Mouse (Mus musculus): ENCODE data around the gene Myom1. TPM values are rescaled to one million over a fixed set of nuclear protein-coding genes. Genes with fewer than 3 reads are reported as not detected.
"Not testable (repeated sequence)": the region's sequence is repeated elsewhere in the genome, so short reads cannot be mapped to it uniquely, and the experiment has no call there.

Myom1 gene
- 0.85 and 1.3 TPM in 2 replicates for polyA plus RNA-seq (2014; fragmentation: Nextera tagmentation; extraction: Ambion mirVana)

DNA sequence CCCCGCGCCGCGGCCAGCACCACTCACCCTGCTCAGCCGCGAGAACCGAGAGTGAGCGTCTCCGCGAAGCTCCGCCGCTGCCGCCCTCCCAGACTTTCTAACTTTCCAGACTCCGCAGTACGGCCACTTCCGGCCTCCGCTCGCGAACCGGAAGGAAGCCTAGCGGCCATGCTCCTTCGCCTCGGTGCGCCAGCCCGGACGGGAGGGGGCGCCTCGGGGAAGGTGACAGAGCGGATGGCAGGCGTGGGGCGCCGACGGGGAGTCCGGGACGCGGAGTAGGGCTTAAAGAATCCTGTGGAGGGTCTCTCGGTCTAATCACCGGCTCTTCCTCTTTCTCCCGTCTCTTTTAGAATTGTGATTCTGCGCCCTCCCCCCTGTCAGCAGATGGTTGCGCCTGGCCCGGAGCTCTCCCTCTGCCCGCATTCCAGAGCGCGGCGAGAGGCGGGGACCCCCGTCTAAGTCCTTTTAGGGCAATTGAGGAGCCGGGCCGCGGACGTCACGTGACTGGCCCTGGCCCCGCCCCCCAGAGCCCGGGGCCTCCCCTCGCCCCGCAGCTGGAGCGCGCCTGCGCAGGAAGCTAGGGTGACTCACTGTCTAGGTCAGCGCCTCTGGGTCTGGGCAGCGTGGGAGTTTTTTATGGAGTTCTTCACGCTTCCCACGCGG is at the start of gene Myom1:
TSS of gene Myom1 (plus strand) at position 553 of the 663 bp plus-strand sequence.
- Histone ChIP-seq H3K4me3 (replicated peaks; ENCODE audit: low read depth, low read length) (peak within 1 kb of the TSS; percentile 85), H3K9me3 (ENCODE audit: control insufficient read depth, low read length) (no peaks in the 10 kb centered on the region), H3K36me3 (ENCODE audit: control insufficient read depth, insufficient read depth, low read length) (no peaks in the 10 kb centered on the region), H3K9ac (replicated peaks; ENCODE audit: low read length) (peak within 1 kb of the TSS; percentile 76), H3K27ac (replicated peaks; ENCODE audit: low read depth, low read length) (peak within 1 kb of the TSS; percentile 96), H3K27me3 (ENCODE audit: control insufficient read depth, insufficient read depth, low read length) (no peaks in the 10 kb centered on the region), H3K4me1 (ENCODE audit: control insufficient read depth, insufficient read depth, low read length) (peaks cover 6% of the 10 kb centered on the region; the same call in 1 of the 2 replicates), H3K4me2 (ENCODE audit: low read length) (peak within 1 kb of the TSS; percentile 80)
- ATAC-seq (ENCODE audit: low FRiP score, low TSS enrichment) = peak; percentile 97
- under 1% methylated on average over 64 of the region's 65 CpGs for WGBS
- peak; percentile 98 for DNase-seq

- H3K4me3 ChIP-seq (replicated peaks; ENCODE audit: low read depth, low read length); H3K4me2 ChIP-seq (ENCODE audit: low read length); H3K36me3 ChIP-seq (ENCODE audit: control insufficient read depth, insufficient read depth, low read length); H3K4me1 ChIP-seq (ENCODE audit: control insufficient read depth, insufficient read depth, low read length); H3K27me3 ChIP-seq (ENCODE audit: control insufficient read depth, insufficient read depth, low read length); H3K9ac ChIP-seq (replicated peaks; ENCODE audit: low read length); H3K27ac ChIP-seq (replicated peaks; ENCODE audit: low read depth, low read length); H3K9me3 ChIP-seq (ENCODE audit: control insufficient read depth, low read length): not testable (repeated sequence)
- DNase-seq (peak; percentile 46), ATAC-seq (ENCODE audit: low FRiP score, low TSS enrichment) (peak; percentile 100)
- WGBS = 85% methylated on average over 13 of the region's 13 CpGs
These were observed 38.9 kb upstream of the Myom1 start for GRCm38 (mm10) chr17:70963546-70963945.

- no peaks in the 10 kb centered on the region for H3K27me3 ChIP-seq (ENCODE audit: control insufficient read depth, insufficient read depth, low read length)
- no peak overlapping the region for H3K9ac ChIP-seq (replicated peaks; ENCODE audit: low read length)
- no peak for ATAC-seq (ENCODE audit: low FRiP score, low TSS enrichment)
- WGBS = 76% methylated on average over 2 of the region's 2 CpGs
- H3K4me1 ChIP-seq (ENCODE audit: control insufficient read depth, insufficient read depth, low read length) = 0 out of 2 replicates have a peak, but pooled peaks cover 2% of the 10 kb centered on the region
- H3K4me3 ChIP-seq (replicated peaks; ENCODE audit: low read depth, low read length) = no peak overlapping the region
- no peak overlapping the region for H3K27ac ChIP-seq (replicated peaks; ENCODE audit: low read depth, low read length)
- no peaks in the 10 kb centered on the region for H3K36me3 ChIP-seq (ENCODE audit: control insufficient read depth, insufficient read depth, low read length)
- H3K9me3 ChIP-seq (ENCODE audit: control insufficient read depth, low read length) = no peaks in the 10 kb centered on the region
- H3K4me2 ChIP-seq (ENCODE audit: low read length) = no peak overlapping the region
- DNase-seq = no peak
These were observed 37.2 kb upstream of the Myom1 start for GRCm38 (mm10) chr17:70965281-70965680.

- Histone ChIP-seq H3K9ac (replicated peaks; ENCODE audit: low read length) (no peak overlapping the region), H3K9me3 (ENCODE audit: control insufficient read depth, low read length) (no peaks in the 10 kb centered on the region), H3K27me3 (ENCODE audit: control insufficient read depth, insufficient read depth, low read length) (no peaks in the 10 kb centered on the region), H3K36me3 (ENCODE audit: control insufficient read depth, insufficient read depth, low read length) (no peaks in the 10 kb centered on the region), H3K27ac (replicated peaks; ENCODE audit: low read depth, low read length) (no peak overlapping the region), H3K4me3 (replicated peaks; ENCODE audit: low read depth, low read length) (no peak overlapping the region), H3K4me2 (ENCODE audit: low read length) (no peak overlapping the region), H3K4me1 (ENCODE audit: control insufficient read depth, insufficient read depth, low read length) (0 out of 2 replicates have a peak, but pooled peaks cover 2% of the 10 kb centered on the region)
- DNase-seq = no peak
- no peak for ATAC-seq (ENCODE audit: low FRiP score, low TSS enrichment)
- 96% methylated on average over 7 of the region's 7 CpGs for WGBS
These were observed 36.3 kb upstream of the Myom1 start for GRCm38 (mm10) chr17:70966126-70966525.

- Histone ChIP-seq H3K9ac (replicated peaks; ENCODE audit: low read length) (no peak overlapping the region), H3K4me2 (ENCODE audit: low read length) (peak overlapping the region; percentile 12; the same call in 1 of the 2 replicates), H3K27ac (replicated peaks; ENCODE audit: low read depth, low read length) (no peak overlapping the region), H3K36me3 (ENCODE audit: control insufficient read depth, insufficient read depth, low read length) (no peaks in the 10 kb centered on the region), H3K4me1 (ENCODE audit: control insufficient read depth, insufficient read depth, low read length) (0 out of 2 replicates have a peak, but pooled peaks cover 2% of the 10 kb centered on the region), H3K9me3 (ENCODE audit: control insufficient read depth, low read length) (no peaks in the 10 kb centered on the region), H3K27me3 (ENCODE audit: control insufficient read depth, insufficient read depth, low read length) (no peaks in the 10 kb centered on the region), H3K4me3 (replicated peaks; ENCODE audit: low read depth, low read length) (no peak overlapping the region)
- DNase-seq (peak; percentile 30), ATAC-seq (ENCODE audit: low FRiP score, low TSS enrichment) (no peak)
- 5% methylated on average over 9 of the region's 9 CpGs for WGBS
These were observed 35.2 kb upstream of the Myom1 start for GRCm38 (mm10) chr17:70967191-70967590.

- Histone ChIP-seq H3K27me3 (ENCODE audit: control insufficient read depth, insufficient read depth, low read length) (no peaks in the 10 kb centered on the region), H3K36me3 (ENCODE audit: control insufficient read depth, insufficient read depth, low read length) (no peaks in the 10 kb centered on the region), H3K27ac (replicated peaks; ENCODE audit: low read depth, low read length) (no peak overlapping the region), H3K4me1 (ENCODE audit: control insufficient read depth, insufficient read depth, low read length) (0 out of 2 replicates have a peak, but pooled peaks cover 2% of the 10 kb centered on the region), H3K4me3 (replicated peaks; ENCODE audit: low read depth, low read length) (no peak overlapping the region), H3K9me3 (ENCODE audit: control insufficient read depth, low read length) (no peaks in the 10 kb centered on the region), H3K9ac (replicated peaks; ENCODE audit: low read length) (no peak overlapping the region), H3K4me2 (ENCODE audit: low read length) (no peak overlapping the region)
- 40% methylated on average over 12 of the region's 12 CpGs for WGBS
- peak; percentile 11 for DNase-seq
- no peak for ATAC-seq (ENCODE audit: low FRiP score, low TSS enrichment)
These were observed 34.8 kb upstream of the Myom1 start for GRCm38 (mm10) chr17:70967646-70968045.

DNA sequence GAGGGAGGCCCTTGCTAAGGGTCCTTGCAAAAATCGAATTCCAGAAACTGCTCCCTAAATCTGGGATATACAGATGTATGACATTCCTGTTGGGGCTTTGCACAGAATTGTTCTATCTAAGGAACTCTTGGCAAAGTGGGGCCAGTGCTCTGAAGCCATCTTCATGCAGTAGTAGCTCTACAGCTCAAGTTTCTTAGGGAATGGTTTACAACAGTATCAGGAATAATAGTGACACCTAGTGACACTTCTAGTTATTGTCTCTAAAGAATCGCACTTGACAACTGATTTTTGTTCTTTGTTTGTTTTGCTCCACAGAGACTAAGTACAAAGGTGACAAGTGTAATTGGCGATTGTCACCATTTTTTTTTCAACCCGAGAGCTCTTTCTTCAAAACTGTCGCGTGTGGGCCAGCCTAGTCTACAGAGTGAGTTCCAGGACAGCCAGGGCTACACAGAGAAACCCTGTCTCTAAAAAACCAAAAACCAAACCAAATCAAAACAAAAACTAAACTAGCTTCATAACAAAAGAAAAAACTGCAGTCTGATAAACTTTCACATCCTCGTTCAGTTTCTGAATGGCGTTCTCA is 33.7 kb upstream of the Myom1 start:
- Histone ChIP-seq H3K4me1 (ENCODE audit: control insufficient read depth, insufficient read depth, low read length) (0 out of 2 replicates have a peak, but pooled peaks cover 2% of the 10 kb centered on the region), H3K4me3 (replicated peaks; ENCODE audit: low read depth, low read length) (no peak overlapping the region), H3K9me3 (ENCODE audit: control insufficient read depth, low read length) (no peaks in the 10 kb centered on the region), H3K27ac (replicated peaks; ENCODE audit: low read depth, low read length) (no peak overlapping the region), H3K4me2 (ENCODE audit: low read length) (no peak overlapping the region), H3K27me3 (ENCODE audit: control insufficient read depth, insufficient read depth, low read length) (no peaks in the 10 kb centered on the region), H3K36me3 (ENCODE audit: control insufficient read depth, insufficient read depth, low read length) (peaks cover 8% of the 10 kb centered on the region), H3K9ac (replicated peaks; ENCODE audit: low read length) (no peak overlapping the region)
- WGBS = 33% methylated on average over 8 of the region's 8 CpGs
- DNase-seq (peak; percentile 86), ATAC-seq (ENCODE audit: low FRiP score, low TSS enrichment) (peak; percentile 48; the same call in 1 of the 2 replicates)

DNA sequence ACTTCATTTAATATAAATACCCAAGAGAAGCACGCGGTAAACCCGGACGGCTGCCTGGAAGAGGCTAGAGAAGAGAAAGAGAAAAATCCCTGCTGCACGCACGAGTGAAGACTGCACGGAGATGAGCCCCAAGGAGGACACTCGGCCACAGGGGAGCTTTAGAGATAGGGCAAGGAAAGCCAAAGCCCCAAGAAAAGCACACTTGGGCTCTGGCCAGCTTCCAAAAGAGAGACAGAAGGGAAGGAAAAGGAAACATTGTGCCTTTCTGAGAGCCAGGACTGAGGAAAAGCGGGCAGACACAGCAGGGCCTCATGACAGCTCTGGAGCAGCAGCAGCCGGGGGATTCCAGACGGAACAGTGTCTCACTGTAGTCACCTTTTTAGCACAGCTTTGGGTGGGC is 31.2 kb upstream of the Myom1 start:
- ATAC-seq (ENCODE audit: low FRiP score, low TSS enrichment) (no peak), DNase-seq (peak; percentile 20)
- WGBS = 52% methylated on average over 11 of the region's 11 CpGs
- Histone ChIP-seq H3K4me2 (ENCODE audit: low read length) (no peak overlapping the region), H3K9ac (replicated peaks; ENCODE audit: low read length) (no peak overlapping the region), H3K4me3 (replicated peaks; ENCODE audit: low read depth, low read length) (no peak overlapping the region), H3K4me1 (ENCODE audit: control insufficient read depth, insufficient read depth, low read length) (0 out of 2 replicates have a peak, but pooled peaks cover 2% of the 10 kb centered on the region), H3K9me3 (ENCODE audit: control insufficient read depth, low read length) (no peaks in the 10 kb centered on the region), H3K27me3 (ENCODE audit: control insufficient read depth, insufficient read depth, low read length) (no peaks in the 10 kb centered on the region), H3K36me3 (ENCODE audit: control insufficient read depth, insufficient read depth, low read length) (peaks cover 31% of the 10 kb centered on the region), H3K27ac (replicated peaks; ENCODE audit: low read depth, low read length) (no peak overlapping the region)

- Histone ChIP-seq H3K27ac (replicated peaks; ENCODE audit: low read depth, low read length) (no peak overlapping the region), H3K4me3 (replicated peaks; ENCODE audit: low read depth, low read length) (no peak overlapping the region), H3K9me3 (ENCODE audit: control insufficient read depth, low read length) (no peaks in the 10 kb centered on the region), H3K9ac (replicated peaks; ENCODE audit: low read length) (no peak overlapping the region), H3K36me3 (ENCODE audit: control insufficient read depth, insufficient read depth, low read length) (peaks cover 39% of the 10 kb centered on the region), H3K4me2 (ENCODE audit: low read length) (no peak overlapping the region), H3K27me3 (ENCODE audit: control insufficient read depth, insufficient read depth, low read length) (no peaks in the 10 kb centered on the region), H3K4me1 (ENCODE audit: control insufficient read depth, insufficient read depth, low read length) (no peaks in the 10 kb centered on the region)
- DNase-seq = no peak
- WGBS = 94% methylated on average over 9 of the region's 9 CpGs
- no peak for ATAC-seq (ENCODE audit: low FRiP score, low TSS enrichment)
These were observed 29.0 kb upstream of the Myom1 start for GRCm38 (mm10) chr17:70973398-70973797.
